Mouse (Mus musculus): ENCODE measurements around the gene 2310079G19Rik. TPM values are rescaled to one million over a fixed set of nuclear protein-coding genes. Genes with fewer than 3 reads are reported as not detected.

Gene 2310079G19Rik
- not detected in 2 replicates for polyA plus RNA-seq (2015; fragmentation: Nextera tagmentation; extraction: Ambion mirVana)

GRCm38 (mm10) chr16:88627566-88627965 is at the start of gene 2310079G19Rik:
2310079G19Rik (minus strand) TSS chr16:88627666.
- H3K27ac ChIP-seq (replicated peaks) = no peak within 1 kb of the TSS
- H3K27me3 ChIP-seq = no peaks in the 10 kb centered on the region
- no peak within 1 kb of the TSS for H3K9ac ChIP-seq
- H3K4me1 ChIP-seq (replicated peaks) = no peaks in the 10 kb centered on the region
- H3K36me3 ChIP-seq = no peaks in the 10 kb centered on the region
- 92% methylated on average over 4 of the region's 4 CpGs for WGBS
- H3K4me2 ChIP-seq = no peak within 1 kb of the TSS
- no peak for ATAC-seq (ENCODE audit: low FRiP score, low read depth)
- no peaks in the 10 kb centered on the region for H3K9me3 ChIP-seq
- no peak within 1 kb of the TSS for H3K4me3 ChIP-seq

GRCm38 (mm10) chr16:88671571-88671970 is 44.1 kb upstream of the 2310079G19Rik start, which contains the start of gene Krtap27-1:
Krtap27-1 (minus strand) TSS chr16:88671671.
- no peaks in the 10 kb centered on the region for H3K9me3 ChIP-seq
- H3K9ac ChIP-seq = no peak within 1 kb of the TSS
- H3K4me1 ChIP-seq (replicated peaks) = no peaks in the 10 kb centered on the region
- H3K4me2 ChIP-seq = no peak within 1 kb of the TSS
- WGBS = 93% methylated on average over 4 of the region's 4 CpGs
- no peak within 1 kb of the TSS for H3K27ac ChIP-seq (replicated peaks)
- H3K27me3 ChIP-seq = no peaks in the 10 kb centered on the region
- H3K36me3 ChIP-seq = no peaks in the 10 kb centered on the region
- ATAC-seq (ENCODE audit: low FRiP score, low read depth) = no peak
- no peak within 1 kb of the TSS for H3K4me3 ChIP-seq

GRCm38 (mm10) chr16:88657426-88657825 is 30.0 kb upstream of the 2310079G19Rik start:
- 42% methylated on average over 1 of the region's 1 CpGs for WGBS
- H3K27ac ChIP-seq (replicated peaks) = no peak overlapping the region
- H3K9ac ChIP-seq = no peak overlapping the region
- no peaks in the 10 kb centered on the region for H3K9me3 ChIP-seq
- H3K4me1 ChIP-seq (replicated peaks) = no peaks in the 10 kb centered on the region
- H3K4me3 ChIP-seq = no peak overlapping the region
- no peaks in the 10 kb centered on the region for H3K36me3 ChIP-seq
- H3K4me2 ChIP-seq = no peak overlapping the region
- ATAC-seq (ENCODE audit: low FRiP score, low read depth) = peak; percentile 78
- no peaks in the 10 kb centered on the region for H3K27me3 ChIP-seq

GRCm38 (mm10) chr16:88651952-88652351 is 24.5 kb upstream of the 2310079G19Rik start:
- Histone ChIP-seq H3K9me3 (no peaks in the 10 kb centered on the region), H3K9ac (no peak overlapping the region), H3K4me1 (replicated peaks) (no peaks in the 10 kb centered on the region), H3K36me3 (no peaks in the 10 kb centered on the region), H3K27me3 (no peaks in the 10 kb centered on the region), H3K4me2 (no peak overlapping the region), H3K27ac (replicated peaks) (no peak overlapping the region), H3K4me3 (no peak overlapping the region)
- no peak for ATAC-seq (ENCODE audit: low FRiP score, low read depth)
- WGBS = 62% methylated on average over 2 of the region's 2 CpGs

GRCm38 (mm10) chr16:88651082-88651481 is 23.6 kb upstream of the 2310079G19Rik start:
- Histone ChIP-seq H3K36me3 (no peaks in the 10 kb centered on the region), H3K9me3 (no peaks in the 10 kb centered on the region), H3K4me2 (no peak overlapping the region), H3K27ac (replicated peaks) (no peak overlapping the region), H3K9ac (no peak overlapping the region), H3K4me1 (replicated peaks) (no peaks in the 10 kb centered on the region), H3K27me3 (no peaks in the 10 kb centered on the region), H3K4me3 (no peak overlapping the region)
- 81% methylated on average over 1 of the region's 1 CpGs for WGBS
- no peak for ATAC-seq (ENCODE audit: low FRiP score, low read depth)

- ATAC-seq (ENCODE audit: low FRiP score, low read depth) = no peak
- Histone ChIP-seq H3K27ac (replicated peaks) (no peak within 1 kb of the TSS), H3K9ac (no peak within 1 kb of the TSS), H3K9me3 (no peaks in the 10 kb centered on the region), H3K27me3 (no peaks in the 10 kb centered on the region), H3K4me1 (replicated peaks) (no peaks in the 10 kb centered on the region), H3K4me3 (no peak within 1 kb of the TSS), H3K36me3 (no peaks in the 10 kb centered on the region), H3K4me2 (no peak within 1 kb of the TSS)
- WGBS = 82% methylated on average over 10 of the region's 10 CpGs
Observed at GRCm38 (mm10) chr16:88647358-88647846, 19.9 kb upstream of the 2310079G19Rik start, which contains the start of gene Krtap26-1. Krtap26-1 (minus strand) TSS chr16:88647796.

- no peak for ATAC-seq (ENCODE audit: low FRiP score, low read depth)
- Histone ChIP-seq H3K9ac (no peak overlapping the region), H3K36me3 (no peaks in the 10 kb centered on the region), H3K4me3 (no peak overlapping the region), H3K4me1 (replicated peaks) (no peaks in the 10 kb centered on the region), H3K4me2 (no peak overlapping the region), H3K27ac (replicated peaks) (no peak overlapping the region), H3K9me3 (no peaks in the 10 kb centered on the region), H3K27me3 (no peaks in the 10 kb centered on the region)
- WGBS = 81% methylated on average over 8 of the region's 8 CpGs
Observed at GRCm38 (mm10) chr16:88646366-88647111, 19.1 kb upstream of the 2310079G19Rik start.

GRCm38 (mm10) chr16:88640053-88640452 is 12.6 kb upstream of the 2310079G19Rik start:
- H3K27me3 ChIP-seq = no peaks in the 10 kb centered on the region
- H3K36me3 ChIP-seq = no peaks in the 10 kb centered on the region
- 89% methylated on average over 3 of the region's 3 CpGs for WGBS
- H3K4me1 ChIP-seq (replicated peaks) = no peaks in the 10 kb centered on the region
- H3K9ac ChIP-seq = no peak overlapping the region
- no peak overlapping the region for H3K27ac ChIP-seq (replicated peaks)
- H3K9me3 ChIP-seq = no peaks in the 10 kb centered on the region
- H3K4me3 ChIP-seq = no peak overlapping the region
- H3K4me2 ChIP-seq = no peak overlapping the region
- ATAC-seq (ENCODE audit: low FRiP score, low read depth) = no peak

- no peak; the same call in 1 of the 2 replicates for ATAC-seq (ENCODE audit: low FRiP score, low read depth)
Observed at GRCm38 (mm10) chr16:88635142-88635541, 7.7 kb upstream of the 2310079G19Rik start.

GRCm38 (mm10) chr16:88631474-88631873 is 4.0 kb upstream of the 2310079G19Rik start:
- Histone ChIP-seq H3K27me3 (no peaks in the 10 kb centered on the region), H3K9me3 (no peaks in the 10 kb centered on the region), H3K27ac (replicated peaks) (no peak overlapping the region), H3K4me2 (no peak overlapping the region), H3K4me3 (no peak overlapping the region), H3K36me3 (no peaks in the 10 kb centered on the region), H3K9ac (no peak overlapping the region), H3K4me1 (replicated peaks) (no peaks in the 10 kb centered on the region)
- no peak for ATAC-seq (ENCODE audit: low FRiP score, low read depth)
- WGBS = 60% methylated on average over 4 of the region's 4 CpGs

More at GRCm38 (mm10) chr16:88635142-88635541, 7.7 kb upstream of the 2310079G19Rik start:
- H3K4me2 ChIP-seq = no peak overlapping the region
- no peaks in the 10 kb centered on the region for H3K9me3 ChIP-seq
- 38% methylated on average over 4 of the region's 4 CpGs for WGBS
- H3K9ac ChIP-seq = no peak overlapping the region
- no peak overlapping the region for H3K27ac ChIP-seq (replicated peaks)
- no peaks in the 10 kb centered on the region for H3K36me3 ChIP-seq
- H3K4me3 ChIP-seq = no peak overlapping the region
- H3K4me1 ChIP-seq (replicated peaks) = no peaks in the 10 kb centered on the region
- H3K27me3 ChIP-seq = no peaks in the 10 kb centered on the region

GRCm38 (mm10) chr16:88612712-88613111 is 14.8 kb downstream of the 2310079G19Rik start:
- no peaks in the 10 kb centered on the region for H3K36me3 ChIP-seq

GRCm38 (mm10) chr16:88611922-88612321 is 15.5 kb downstream of the 2310079G19Rik start, which contains the start of gene Krtap24-1:
Krtap24-1 (minus strand) TSS chr16:88612279.
- WGBS = 90% methylated on average over 8 of the region's 8 CpGs

More at GRCm38 (mm10) chr16:88612712-88613111, 14.8 kb downstream of the 2310079G19Rik start:
- 53% methylated on average over 4 of the region's 4 CpGs for WGBS
- ATAC-seq (ENCODE audit: low FRiP score, low read depth) = no peak
- H3K4me1 ChIP-seq (replicated peaks) = no peaks in the 10 kb centered on the region
- no peaks in the 10 kb centered on the region for H3K27me3 ChIP-seq
- H3K9me3 ChIP-seq = no peaks in the 10 kb centered on the region
- H3K27ac ChIP-seq (replicated peaks) = no peak overlapping the region
- H3K4me2 ChIP-seq = no peak overlapping the region
- no peak overlapping the region for H3K4me3 ChIP-seq
- no peak overlapping the region for H3K9ac ChIP-seq

More at GRCm38 (mm10) chr16:88611922-88612321, 15.5 kb downstream of the 2310079G19Rik start, which contains the start of gene Krtap24-1:
- Histone ChIP-seq H3K9me3 (no peaks in the 10 kb centered on the region), H3K9ac (no peak within 1 kb of the TSS), H3K4me1 (replicated peaks) (no peaks in the 10 kb centered on the region), H3K4me2 (no peak within 1 kb of the TSS), H3K27me3 (no peaks in the 10 kb centered on the region), H3K36me3 (no peaks in the 10 kb centered on the region), H3K27ac (replicated peaks) (no peak within 1 kb of the TSS), H3K4me3 (no peak within 1 kb of the TSS)
- ATAC-seq (ENCODE audit: low FRiP score, low read depth) = no peak

Data from hindbrain, embryonic 15.5 days (tissue).